Mouse (Mus musculus): Measurements from ENCODE around the gene Golim4.
"Not testable (repeated sequence)": the region's sequence is repeated elsewhere in the genome, so short reads cannot be mapped to it uniquely, and the experiment has no call there.

Gene Golim4

GRCm38 (mm10) chr3:75956551-75957302 lies at the start of gene Golim4:
Gene Golim4, minus strand, starts transcription at chr3:75956949.
- peak; percentile 84 for DNase-seq

GRCm38 (mm10) chr3:76005621-76006020 lies 48.9 kb upstream of the Golim4 start:
- no peak for DNase-seq

GRCm38 (mm10) chr3:76001156-76001555 lies 44.4 kb upstream of the Golim4 start:
- DNase-seq: no peak

GRCm38 (mm10) chr3:76000481-76000880 lies 43.7 kb upstream of the Golim4 start:
- no peak for DNase-seq

- not testable (repeated sequence) for DNase-seq
Measured at GRCm38 (mm10) chr3:75981031-75981750, 24.4 kb upstream of the Golim4 start.

- DNase-seq: not testable (repeated sequence)
Measured at GRCm38 (mm10) chr3:75962784-75963772, 6.3 kb upstream of the Golim4 start.

GRCm38 (mm10) chr3:75955661-75956491 lies 873 bp downstream of the Golim4 start:
- no peak for DNase-seq

- DNase-seq: no peak
Measured at GRCm38 (mm10) chr3:75954185-75954584, 2.6 kb downstream of the Golim4 start.

- no peak for DNase-seq
Measured at GRCm38 (mm10) chr3:75952328-75953060, 4.3 kb downstream of the Golim4 start.

GRCm38 (mm10) chr3:75950897-75951296 lies 5.9 kb downstream of the Golim4 start:
- no peak for DNase-seq

GRCm38 (mm10) chr3:75949358-75949757 lies 7.4 kb downstream of the Golim4 start:
- no peak for DNase-seq

GRCm38 (mm10) chr3:75948541-75949095 lies 8.1 kb downstream of the Golim4 start:
- no peak for DNase-seq

GRCm38 (mm10) chr3:75948003-75948402 lies 8.7 kb downstream of the Golim4 start:
- DNase-seq: no peak

GRCm38 (mm10) chr3:75942303-75943060 lies 14.3 kb downstream of the Golim4 start:
- peak; percentile 60 for DNase-seq

GRCm38 (mm10) chr3:75941864-75942263 lies 14.9 kb downstream of the Golim4 start:
- no peak for DNase-seq

- DNase-seq: no peak
Measured at GRCm38 (mm10) chr3:75936152-75936551, 20.6 kb downstream of the Golim4 start.

- no peak for DNase-seq
Measured at GRCm38 (mm10) chr3:75930659-75931225, 26.0 kb downstream of the Golim4 start.

GRCm38 (mm10) chr3:75929926-75930548 lies 26.7 kb downstream of the Golim4 start:
- DNase-seq: no peak

- DNase-seq: no peak
Measured at GRCm38 (mm10) chr3:75926327-75926726, 30.4 kb downstream of the Golim4 start.
